7 mouse cellular contexts compared by ENCODE assay signal in genomic region chr4:141547299-141547698, GRCm38 (mm10). TPM values are rescaled to one million over a fixed set of nuclear protein-coding genes. Genes with fewer than 3 reads are reported as not detected.
A peak's percentile ranks its signal among the peaks of the same experiment; 100 is the strongest.
DNase-seq lines count a peak whose midpoint lies in the region; ATAC-seq and TF ChIP-seq lines count a peak whose summit lies in the region.

No protein-coding gene starts in this region.

- H3K4me3 ChIP-seq in CH12.LX (replicated peaks in 1 of 3; ENCODE audit: low read depth in 2 of 3, low read length in 2 of 3, poor library complexity in 1 of 3): peak overlapping the region in 2 of 3 experiments; percentile 63 to 93
- peak overlapping the region; percentile 85 for H3K4me3 ChIP-seq in forebrain, embryonic 16.5 days (replicated peaks; ENCODE audit: low read length)
- H3K4me3 ChIP-seq in liver, postnatal 0 days (ENCODE audit: low read depth, low read length): peak overlapping the region; percentile 93

- TF ChIP-seq RAD21 in CH12.LX (IDR thresholded peaks at IDR 0.05; ENCODE audit: low read depth, low read length): no peak

- in situ Hi-C loops in CH12.LX (cut with MboI; ENCODE audit: low pct_ligation_motif_present, low pct_unique_long_range_greater_than_20kb, low sequenced_read_pairs): no loop called here

- H3K27me3 ChIP-seq in CH12.LX (replicated peaks): no peaks in the 10 kb centered on the region
- H3K27me3 ChIP-seq in forebrain, embryonic 16.5 days (replicated peaks; ENCODE audit: control insufficient read depth, insufficient read depth, low read length): no peaks in the 10 kb centered on the region
- H3K27me3 ChIP-seq in liver, postnatal 0 days (ENCODE audit: insufficient read depth, low read length): no peaks in the 10 kb centered on the region

- dilution Hi-C loops in CH12.LX (cut with MboI; ENCODE audit: extremely low pct_ligation_motif_present, extremely low pct_unique_long_range_greater_than_20kb, low sequenced_read_pairs): no loop called here

- H3K4me1 ChIP-seq in CH12.LX (ENCODE audit: control insufficient read depth in 1 of 2, insufficient read depth in 2 of 2): peaks cover 2 to 39% of the 10 kb centered on the region in 2 experiments; a peak in 3 of 4 replicates
- peaks cover 15% of the 10 kb centered on the region; the same call in 1 of the 2 replicates for H3K4me1 ChIP-seq in forebrain, embryonic 16.5 days (replicated peaks; ENCODE audit: control insufficient read depth, insufficient read depth, low read length)
- peaks cover 22% of the 10 kb centered on the region for H3K4me1 ChIP-seq in liver, postnatal 0 days (ENCODE audit: insufficient read depth)

- no peak for TF ChIP-seq POLR2A in CH12.LX (IDR thresholded peaks at IDR 0.05; ENCODE audit: low read depth, low read length)

- no peak for ATAC-seq in forebrain, embryonic 16.5 days
- ATAC-seq in liver, postnatal 0 days: no peak
- no peak for ATAC-seq in erythroid progenitor cell, adult 5-6 weeks (replicated peaks; ENCODE audit: low FRiP score, poor library complexity, severe bottlenecking)

- DNase-seq in 416B (ENCODE audit: low read depth) (peak; percentile 65), CH12.LX (ENCODE audit: extremely low read depth) (no peak)
- DNase-seq in liver, postnatal 0 days: no peak
- no peak for DNase-seq in left cerebral cortex, adult 11 months (ENCODE audit: low spot score)
- DNase-seq in gastrocnemius, postnatal 25 days: no peak

- no peaks in the 10 kb centered on the region for H3K9me3 ChIP-seq in CH12.LX (replicated peaks; ENCODE audit: low read length)
- H3K9me3 ChIP-seq in forebrain, embryonic 16.5 days (ENCODE audit: control insufficient read depth, low read length): no peaks in the 10 kb centered on the region
- H3K9me3 ChIP-seq in liver, postnatal 0 days (ENCODE audit: low read length): no peaks in the 10 kb centered on the region

- peak overlapping the region; percentile 99; the same call in 1 of the 2 replicates for H3K9ac ChIP-seq in CH12.LX (ENCODE audit: insufficient read depth, low read depth)
- H3K9ac ChIP-seq in forebrain, embryonic 16.5 days (replicated peaks; ENCODE audit: low read depth, low read length): peak overlapping the region; percentile 99
- peak overlapping the region; percentile 98; the same call in 1 of the 2 replicates for H3K9ac ChIP-seq in liver, postnatal 0 days (replicated peaks)

- no peaks in the 10 kb centered on the region for H3K36me3 ChIP-seq in CH12.LX (replicated peaks in 1 of 2; ENCODE audit: control insufficient read depth in 1 of 2, insufficient read depth in 1 of 2, low read length in 1 of 2)
- no peaks in the 10 kb centered on the region for H3K36me3 ChIP-seq in forebrain, embryonic 16.5 days (ENCODE audit: control insufficient read depth, insufficient read depth)
- no peaks in the 10 kb centered on the region for H3K36me3 ChIP-seq in liver, postnatal 0 days (replicated peaks; ENCODE audit: insufficient read depth, low read length)

- peak; percentile 57 for TF ChIP-seq EP300 in CH12.LX (IDR thresholded peaks at IDR 0.05; ENCODE audit: low read length)
- TF ChIP-seq EP300 in liver, postnatal 0 days (IDR thresholded peaks at IDR 0.05; ENCODE audit: low read depth): peak; percentile 45; the same call in 1 of the 2 replicates

- H3K79me2 ChIP-seq in CH12.LX (replicated peaks; ENCODE audit: control insufficient read depth, extremely low read depth, insufficient read depth, poor library complexity, severe bottlenecking): no peaks in the 10 kb centered on the region

- WGBS in forebrain, embryonic 16.5 days: 10% methylated on average over 9 of the region's 9 CpGs
- WGBS in liver, postnatal 0 days (ENCODE audit: insufficient replicate concordance): 16% methylated on average over 9 of the region's 9 CpGs

- H3K4me2 ChIP-seq in CH12.LX (ENCODE audit: insufficient read depth, low read depth, poor library complexity, severe bottlenecking): peak overlapping the region; percentile 77
- peak overlapping the region; percentile 67 for H3K4me2 ChIP-seq in forebrain, embryonic 16.5 days (ENCODE audit: low read length)
- H3K4me2 ChIP-seq in liver, postnatal 0 days (ENCODE audit: low read depth, low read length): peak overlapping the region; percentile 99

- H3K27ac ChIP-seq in CH12.LX (ENCODE audit: insufficient read depth, low read depth): peak overlapping the region; percentile 68; the same call in 1 of the 2 replicates
- peak overlapping the region; percentile 100 for H3K27ac ChIP-seq in forebrain, embryonic 16.5 days (ENCODE audit: low read length)
- peak overlapping the region; percentile 100 for H3K27ac ChIP-seq in liver, postnatal 0 days (ENCODE audit: low read depth)

- TF ChIP-seq CTCF in CH12.LX (conservative IDR thresholded peaks at IDR 0.05 in 1 of 2, IDR thresholded peaks at IDR 0.05 in 1 of 2; ENCODE audit: low read depth in 2 of 2, low read length in 2 of 2): no peak
- no peak for TF ChIP-seq CTCF in liver, postnatal 0 days (IDR thresholded peaks at IDR 0.05; ENCODE audit: low read depth)

TF ChIP-seq in CH12.LX, 34 proteins besides CTCF, POLR2A, EP300 and RAD21:
- TF ChIP-seq JUN (IDR thresholded peaks at IDR 0.05; ENCODE audit: insufficient read depth, low read depth, low read length) (peak; percentile 26; the same call in 1 of the 2 replicates), UBTF (IDR thresholded peaks at IDR 0.05; ENCODE audit: low read depth, low read length) (no peak), TCF12 (IDR thresholded peaks at IDR 0.05; ENCODE audit: low read depth, low read length) (no peak), ZMIZ1 (IDR thresholded peaks at IDR 0.05; ENCODE audit: low read depth, low read length) (no peak), RCOR1 (conservative IDR thresholded peaks at IDR 0.05; ENCODE audit: low read depth, low read length) (no peak), ETS1 (conservative IDR thresholded peaks at IDR 0.05; ENCODE audit: low read depth, low read length) (peak; percentile 56), MYC (IDR thresholded peaks at IDR 0.05; ENCODE audit: low read depth, low read length) (no peak; the same call in 1 of the 2 replicates), MEF2A (IDR thresholded peaks at IDR 0.05; ENCODE audit: borderline replicate concordance, low read depth, low read length) (peak; percentile 62; the same call in 1 of the 2 replicates), NRF1 (IDR thresholded peaks at IDR 0.05; ENCODE audit: low read depth, low read length) (no peak), CHD1 (IDR thresholded peaks at IDR 0.05; ENCODE audit: low read depth, low read length) (peak; percentile 69), KAT2A (IDR thresholded peaks at IDR 0.05; ENCODE audit: insufficient replicate concordance, low read length) (no peak), ZC3H11A (IDR thresholded peaks at IDR 0.05; ENCODE audit: low read depth, low read length) (no peak), ELF1 (IDR thresholded peaks at IDR 0.05; ENCODE audit: low read depth, low read length) (no peak), ZNF384 (IDR thresholded peaks at IDR 0.05; ENCODE audit: low read depth, low read length) (peak; percentile 50; the same call in 1 of the 2 replicates), MAFK (IDR thresholded peaks at IDR 0.05; ENCODE audit: insufficient replicate concordance, low read length) (peak; percentile 72; the same call in 1 of the 2 replicates), TBP (conservative IDR thresholded peaks at IDR 0.05; ENCODE audit: low read depth, low read length) (peak; percentile 54; the same call in 1 of the 2 replicates), BHLHE40 (IDR thresholded peaks at IDR 0.05; ENCODE audit: low read depth, low read length) (no peak), ZKSCAN1 (IDR thresholded peaks at IDR 0.05; ENCODE audit: borderline replicate concordance, low read depth, low read length) (no peak), MAX (IDR thresholded peaks at IDR 0.05; ENCODE audit: low read length) (no peak), IRF4 (IDR thresholded peaks at IDR 0.05; ENCODE audit: low read depth, low read length) (peak; percentile 56; the same call in 1 of the 2 replicates), GABPA (IDR thresholded peaks at IDR 0.05; ENCODE audit: insufficient replicate concordance, low read depth, low read length) (no peak), HCFC1 (IDR thresholded peaks at IDR 0.05; ENCODE audit: low read depth, low read length) (no peak)

RNA-seq across cellular contexts. Expression of gene Spen, which starts 8.9 kb away (rescaled TPM):
- total RNA-seq in CH12.LX (2012; rRNA removed) (10.2 and 10.8 TPM in 2 replicates), CH12.LX (2014; rRNA removed) (2.6 and 4.0 TPM in 2 replicates)
- polyA plus RNA-seq in CH12.LX (2012; ENCODE audit: insufficient read length, low read depth): 21.3 and 21.6 TPM in 2 replicates
- polyA plus RNA-seq in forebrain, embryonic 16.5 days (2015; fragmentation: Nextera tagmentation; extraction: Ambion mirVana): 16.0 and 19.1 TPM in 2 replicates
- 2.3 and 3.0 TPM in 2 replicates for polyA plus RNA-seq in liver, postnatal 0 days (2015; fragmentation: Nextera tagmentation; extraction: Ambion mirVana)
- 72.9 and 77.1 TPM in 2 replicates for total RNA-seq in erythroid progenitor cell, adult 5-6 weeks (2015; ENCODE audit: low replicate concordance)
- 132 and 139 TPM in 2 replicates for total RNA-seq in erythroid progenitor cell, adult 5-6 weeks (2017; ENCODE audit: low replicate concordance)
- 10 to 100 TPM; 18.6 to 19.9 TPM for total RNA-seq in gastrocnemius, postnatal 25 days (2021)

RNA-seq across cellular contexts. Expression of gene Fblim1, which starts 58.6 kb away (rescaled TPM):
- 0.17 TPM in 2 replicates for total RNA-seq in CH12.LX (2012; rRNA removed)
- total RNA-seq in CH12.LX (2014; rRNA removed): 0.07 and 0.09 TPM in 2 replicates
- 0.97 and 1.2 TPM in 2 replicates for polyA plus RNA-seq in CH12.LX (2012; ENCODE audit: insufficient read length, low read depth)
- polyA plus RNA-seq in forebrain, embryonic 16.5 days (2015; fragmentation: Nextera tagmentation; extraction: Ambion mirVana): 18.8 and 27.8 TPM in 2 replicates
- polyA plus RNA-seq in liver, postnatal 0 days (2015; fragmentation: Nextera tagmentation; extraction: Ambion mirVana): 1.5 and 1.8 TPM in 2 replicates
- 0.72 and 2.9 TPM in 2 replicates for total RNA-seq in erythroid progenitor cell, adult 5-6 weeks (2015; ENCODE audit: low replicate concordance)
- total RNA-seq in erythroid progenitor cell, adult 5-6 weeks (2017; ENCODE audit: low replicate concordance): 0.77 TPM in 1 of 2 replicates, not detected in the other
- total RNA-seq in gastrocnemius, postnatal 25 days (2021): 1 to 10 TPM; 1.5 to 4.7 TPM
